Mouse (Mus musculus) adrenal gland, adult 8-10 months (tissue): ENCODE measurements around the gene Gm21987. TPM values are rescaled to one million over a fixed set of nuclear protein-coding genes. Genes with fewer than 3 reads are reported as not detected.

Experiments used
- DNase-seq: peaks from one replicate; pipeline ENCODE4 v3.0.0; 2022
- total RNA-seq, 4 experiments: library from RNA; stranded (reverse); gene quantifications; 2 replicates each; pipeline ENCODE4 v1.2.4; 2022

Gene Gm21987
- total RNA-seq, 4 experiments from 2014 or later = 0.97 TPM; not detected in 3

- no peak for DNase-seq
Observed at GRCm38 (mm10) chr16:38349881-38350280, 3.0 kb downstream of the Gm21987 start.

GRCm38 (mm10) chr16:38350361-38350855 is 3.6 kb downstream of the Gm21987 start:
- no peak for DNase-seq

- no peak for DNase-seq
Observed at GRCm38 (mm10) chr16:38350939-38351338, 4.1 kb downstream of the Gm21987 start.

- DNase-seq = no peak
Observed at GRCm38 (mm10) chr16:38352031-38352430, 5.2 kb downstream of the Gm21987 start.

GRCm38 (mm10) chr16:38352851-38353250 is 6.0 kb downstream of the Gm21987 start:
- DNase-seq = no peak

- DNase-seq = no peak
Observed at GRCm38 (mm10) chr16:38353642-38354041, 6.8 kb downstream of the Gm21987 start.

- no peak for DNase-seq
Observed at GRCm38 (mm10) chr16:38354185-38354913, 7.5 kb downstream of the Gm21987 start.

- no peak for DNase-seq
Observed at GRCm38 (mm10) chr16:38358256-38358812, 11.5 kb downstream of the Gm21987 start.

- DNase-seq = no peak
Observed at GRCm38 (mm10) chr16:38359241-38359640, 12.4 kb downstream of the Gm21987 start.

GRCm38 (mm10) chr16:38359857-38360256 is 13.0 kb downstream of the Gm21987 start:
- no peak for DNase-seq

GRCm38 (mm10) chr16:38360317-38360716 is 13.5 kb downstream of the Gm21987 start:
- DNase-seq = no peak

- DNase-seq = no peak
Observed at GRCm38 (mm10) chr16:38361933-38362332, 15.1 kb downstream of the Gm21987 start, which contains the start of gene Popdc2. Gene Popdc2, plus strand, starts transcription at chr16:38362209.

- no peak for DNase-seq
Observed at GRCm38 (mm10) chr16:38362493-38363255, 15.8 kb downstream of the Gm21987 start.

- no peak for DNase-seq
Observed at GRCm38 (mm10) chr16:38363256-38363595, 16.4 kb downstream of the Gm21987 start.

- no peak for DNase-seq
Observed at GRCm38 (mm10) chr16:38363657-38364056, 16.8 kb downstream of the Gm21987 start.

- no peak for DNase-seq
Observed at GRCm38 (mm10) chr16:38365390-38365789, 18.6 kb downstream of the Gm21987 start.

GRCm38 (mm10) chr16:38366231-38366630 is 19.4 kb downstream of the Gm21987 start:
- no peak for DNase-seq

- no peak for DNase-seq
Observed at GRCm38 (mm10) chr16:38368336-38368735, 21.5 kb downstream of the Gm21987 start.

- DNase-seq = no peak
Observed at GRCm38 (mm10) chr16:38369000-38369399, 22.2 kb downstream of the Gm21987 start.

- no peak for DNase-seq
Observed at GRCm38 (mm10) chr16:38369431-38369830, 22.6 kb downstream of the Gm21987 start.

- no peak for DNase-seq
Observed at GRCm38 (mm10) chr16:38369992-38370484, 23.2 kb downstream of the Gm21987 start.

- no peak for DNase-seq
Observed at GRCm38 (mm10) chr16:38370633-38371374, 24.0 kb downstream of the Gm21987 start.
